Mouse (Mus musculus): ENCODE measurements around the gene Fam117b.
A peak's percentile ranks its signal among the peaks of the same experiment; 100 is the strongest.

The Fam117b gene

GRCm38 (mm10) chr1:59913195-59913868 lies 526 bp downstream of the Fam117b start:
- peak; percentile 67 for DNase-seq (ENCODE audit: low spot score)

GRCm38 (mm10) chr1:59913869-59914225 lies 1.0 kb downstream of the Fam117b start:
- no peak for DNase-seq (ENCODE audit: low spot score)

DNA sequence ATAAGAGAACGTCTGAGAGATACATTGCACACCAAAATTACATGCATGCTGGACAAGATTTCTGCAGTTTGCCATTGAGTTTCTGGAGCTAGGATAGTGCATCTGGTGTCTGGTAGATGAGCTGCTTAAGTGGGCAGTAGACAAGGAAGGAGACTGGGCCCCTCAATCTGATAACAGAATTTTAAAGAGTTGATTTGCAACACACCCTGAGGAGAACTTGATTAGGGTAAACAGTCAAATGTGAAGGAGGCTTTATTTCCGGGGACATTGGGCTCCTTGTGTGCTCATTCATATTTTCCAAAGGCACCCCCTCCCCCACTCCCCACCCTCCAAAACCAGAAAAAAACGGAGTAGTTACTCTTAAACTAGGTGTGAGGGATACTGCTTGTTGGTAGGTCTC lies 2.0 kb downstream of the Fam117b start:
- DNase-seq (ENCODE audit: low spot score), result no peak

DNA sequence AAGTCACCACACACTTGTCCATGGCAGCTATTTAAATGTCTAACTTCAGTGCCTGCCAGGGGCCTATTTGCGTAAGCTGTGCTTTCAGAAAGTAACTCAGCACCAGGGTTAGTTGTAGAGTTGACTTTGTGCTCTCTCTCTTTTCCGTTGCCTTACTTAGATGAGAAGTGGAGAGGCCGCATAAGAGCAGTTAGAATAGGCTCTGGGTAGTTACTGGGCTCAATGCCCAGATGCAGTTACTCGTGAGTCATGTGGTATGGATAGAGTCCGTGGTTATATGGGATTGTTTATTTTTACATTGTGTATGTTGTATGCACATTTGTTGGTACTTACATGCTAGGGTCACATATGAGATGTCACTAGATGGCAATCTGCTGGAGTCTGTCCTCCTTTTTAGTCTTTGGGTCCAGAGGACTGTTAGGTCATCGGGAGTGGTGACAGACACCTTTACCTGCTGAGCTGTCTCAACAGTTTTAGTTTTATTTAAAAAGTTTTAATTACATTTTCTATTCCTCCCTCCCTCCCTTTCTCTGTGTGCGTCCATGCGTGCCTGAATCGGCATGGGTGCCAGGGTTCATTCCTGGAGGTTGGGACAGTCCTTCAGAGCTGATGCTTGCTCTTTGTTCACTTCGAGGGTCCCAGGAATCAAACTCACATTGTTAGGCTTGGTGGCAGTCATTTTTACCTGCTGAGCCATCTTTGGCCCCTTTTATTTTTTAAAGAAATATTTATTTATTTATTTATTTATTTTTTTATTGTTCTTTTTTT lies 3.2 kb downstream of the Fam117b start:
- no peak for DNase-seq (ENCODE audit: low spot score)

GRCm38 (mm10) chr1:59917401-59917800 lies 4.6 kb downstream of the Fam117b start:
- no peak for DNase-seq (ENCODE audit: low spot score)

GRCm38 (mm10) chr1:59918075-59918474 lies 5.3 kb downstream of the Fam117b start:
- DNase-seq (ENCODE audit: low spot score), result no peak

DNA sequence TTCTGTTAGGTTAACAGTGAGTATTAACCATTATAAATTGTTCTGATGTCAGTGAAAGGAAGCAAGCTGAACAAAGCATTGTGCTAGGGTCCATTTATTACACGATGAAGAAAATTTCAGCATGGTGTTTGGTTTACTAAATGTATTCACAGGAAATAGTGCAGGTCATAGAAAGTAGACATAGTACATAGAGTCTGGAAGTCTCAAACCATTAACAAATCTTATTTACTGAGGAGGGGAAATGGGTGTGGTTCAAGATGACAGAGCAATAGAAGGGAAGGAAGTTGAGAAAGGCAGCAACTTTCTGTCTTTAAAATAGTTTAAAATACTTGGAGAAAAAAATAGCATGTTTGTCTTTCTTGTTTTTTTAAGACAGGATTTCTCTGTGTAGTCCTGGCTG lies 10.4 kb downstream of the Fam117b start:
- DNase-seq (ENCODE audit: low spot score), result no peak

- DNase-seq (ENCODE audit: low spot score), result no peak
Observed at GRCm38 (mm10) chr1:59923673-59924072, 10.9 kb downstream of the Fam117b start.

DNA sequence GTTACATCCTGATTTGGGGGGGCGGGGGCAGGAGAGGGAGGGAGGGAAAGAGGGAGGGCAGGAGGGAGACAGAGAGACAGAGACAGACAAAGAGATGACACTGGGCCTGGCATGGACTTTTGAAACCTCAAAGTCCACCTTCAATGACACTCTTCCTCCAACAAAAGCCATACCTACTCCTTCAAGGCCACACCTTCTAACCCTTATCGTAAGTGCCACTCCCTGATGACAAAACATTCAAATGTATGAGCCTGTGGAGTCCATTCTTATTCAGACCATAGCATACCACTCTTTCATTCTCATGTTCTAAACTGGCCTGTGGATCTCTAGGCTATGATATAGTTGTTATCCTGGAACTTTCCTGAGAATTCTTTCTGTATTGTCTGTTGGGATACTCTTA lies 11.6 kb downstream of the Fam117b start:
- no peak for DNase-seq (ENCODE audit: low spot score)

DNA sequence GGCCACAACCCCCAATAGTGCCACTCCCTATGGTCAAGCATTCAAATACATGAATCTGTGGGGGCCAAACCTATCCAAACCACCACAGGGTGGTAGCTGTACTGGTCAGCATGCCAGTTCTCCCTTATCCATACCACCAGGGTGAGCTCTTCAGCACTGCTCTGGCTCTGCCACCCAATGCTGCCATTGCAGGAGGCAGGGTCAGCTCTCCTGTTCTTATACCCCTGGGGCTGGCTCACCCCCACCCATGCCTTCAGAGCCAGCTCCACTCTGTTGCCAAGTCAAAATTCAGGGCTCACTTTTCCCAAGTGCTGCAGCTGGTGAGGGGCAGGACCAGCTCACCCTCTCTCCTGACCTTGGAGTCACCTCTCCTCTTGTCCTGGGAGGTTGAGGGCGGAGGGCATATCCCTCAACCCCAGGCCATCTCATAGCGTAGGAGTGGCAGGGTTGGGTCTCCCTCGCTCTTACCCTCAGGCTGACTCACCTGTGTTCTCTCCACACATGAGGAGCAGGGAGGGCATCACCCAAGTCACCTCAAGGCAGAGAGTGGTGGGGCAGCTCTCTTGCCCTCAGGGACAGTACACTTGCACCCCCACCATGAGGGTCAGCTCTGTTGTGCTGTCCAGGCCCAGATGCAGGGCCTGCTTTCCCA lies 13.3 kb downstream of the Fam117b start:
- no peak for DNase-seq (ENCODE audit: low spot score)

GRCm38 (mm10) chr1:59927131-59927680 lies 14.4 kb downstream of the Fam117b start:
- no peak for DNase-seq (ENCODE audit: low spot score)

GRCm38 (mm10) chr1:59930926-59931325 lies 18.1 kb downstream of the Fam117b start:
- no peak for DNase-seq (ENCODE audit: low spot score)

- DNase-seq (ENCODE audit: low spot score), result no peak
Observed at GRCm38 (mm10) chr1:59932991-59933390, 20.2 kb downstream of the Fam117b start.

DNA sequence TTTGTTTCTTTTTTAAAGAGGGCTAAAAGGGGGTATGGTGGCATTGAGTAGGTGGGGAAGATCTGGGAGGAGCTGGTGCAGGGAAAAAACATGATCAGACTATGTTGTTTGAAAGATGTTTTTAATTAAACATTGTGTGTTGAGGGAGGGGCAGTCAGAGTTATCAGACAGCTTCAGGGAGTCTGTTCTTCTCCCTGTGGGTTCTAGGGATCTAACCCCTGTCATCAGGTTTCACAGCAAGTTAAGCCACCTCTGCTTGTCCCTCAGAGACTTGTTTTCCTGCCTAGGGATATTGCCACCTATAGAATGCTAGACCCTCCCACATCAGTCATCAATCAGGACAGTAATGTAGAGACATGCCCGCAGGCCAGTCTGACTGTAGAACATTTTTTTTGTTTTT lies 28.3 kb downstream of the Fam117b start:
- no peak for DNase-seq (ENCODE audit: low spot score)

DNA sequence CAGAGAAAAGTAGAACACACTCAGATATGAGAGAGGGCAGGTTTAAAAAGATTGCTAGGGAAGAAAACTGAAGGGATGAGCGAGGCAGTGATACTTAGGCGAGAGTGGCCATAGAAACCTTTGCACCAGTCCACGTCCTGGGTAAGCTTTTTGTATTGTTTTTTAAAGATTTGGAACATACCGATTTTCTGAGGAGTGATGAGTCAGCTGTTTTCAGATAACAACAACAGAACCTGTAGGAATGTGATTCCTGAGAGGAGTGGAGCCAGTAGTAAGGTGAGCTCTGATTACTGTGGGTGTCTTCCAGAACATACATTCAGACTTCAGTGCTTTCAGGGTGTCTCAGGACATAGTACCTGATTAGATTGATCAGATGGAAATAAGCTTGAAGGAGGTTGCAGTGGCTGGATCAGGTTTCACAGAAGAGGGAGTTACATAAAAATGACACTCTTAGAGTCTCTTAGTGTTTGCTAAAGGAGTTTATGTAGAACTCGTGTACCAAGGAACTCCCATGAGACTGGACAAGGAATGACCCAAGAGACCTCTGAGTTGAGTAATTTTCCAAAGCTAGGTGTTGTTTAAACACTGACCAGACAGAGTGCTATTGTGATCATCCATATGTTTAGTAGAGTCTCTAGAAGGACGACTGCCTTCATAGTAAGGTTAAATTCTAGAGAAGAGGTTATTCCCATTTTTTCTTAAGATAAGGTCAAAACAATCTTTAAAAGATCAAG lies 29.4 kb downstream of the Fam117b start:
- DNase-seq (ENCODE audit: low spot score), result peak; percentile 40

- DNase-seq (ENCODE audit: low spot score), result peak; percentile 5
Observed at GRCm38 (mm10) chr1:59943825-59944224, 31.0 kb downstream of the Fam117b start.

DNA sequence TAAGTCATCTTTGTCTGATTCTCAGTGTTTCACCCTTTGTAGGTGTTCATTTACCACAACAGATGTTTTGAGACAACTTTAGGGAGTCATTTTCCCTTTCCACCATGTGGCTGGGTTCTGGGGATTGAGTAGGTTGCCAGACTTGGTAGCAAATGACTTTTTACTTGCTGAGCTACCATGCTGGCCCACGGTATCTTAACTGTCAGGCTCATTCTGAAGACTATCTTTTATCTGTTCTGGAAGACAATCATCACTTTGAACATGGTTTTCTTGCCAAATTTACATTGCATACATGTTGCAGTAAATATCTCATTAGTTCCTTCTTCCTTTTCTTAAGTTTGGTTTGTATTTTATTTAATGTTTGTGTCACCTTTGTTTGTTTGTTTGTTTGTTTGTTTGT lies 33.2 kb downstream of the Fam117b start:
- DNase-seq (ENCODE audit: low spot score), result no peak

DNA sequence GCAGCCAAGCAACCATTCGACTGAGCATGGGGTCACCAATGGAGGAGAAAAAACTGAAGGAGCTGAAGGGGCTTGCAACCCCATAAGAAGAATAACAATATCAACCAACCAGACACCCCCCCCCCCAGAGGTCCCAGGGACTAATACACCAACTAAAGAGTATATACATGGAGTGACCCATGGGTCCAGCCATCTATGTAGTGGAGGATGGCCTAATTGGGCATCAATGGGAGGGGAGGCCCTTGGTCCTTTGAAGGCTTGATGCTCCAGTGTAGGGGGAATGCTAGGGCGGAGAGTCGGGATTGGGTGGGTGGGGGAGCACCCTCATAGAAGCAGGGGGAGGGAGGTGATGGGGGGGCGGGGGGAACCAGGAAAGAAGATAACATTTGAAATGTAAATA lies 34.7 kb downstream of the Fam117b start:
- no peak for DNase-seq (ENCODE audit: low spot score)

DNA sequence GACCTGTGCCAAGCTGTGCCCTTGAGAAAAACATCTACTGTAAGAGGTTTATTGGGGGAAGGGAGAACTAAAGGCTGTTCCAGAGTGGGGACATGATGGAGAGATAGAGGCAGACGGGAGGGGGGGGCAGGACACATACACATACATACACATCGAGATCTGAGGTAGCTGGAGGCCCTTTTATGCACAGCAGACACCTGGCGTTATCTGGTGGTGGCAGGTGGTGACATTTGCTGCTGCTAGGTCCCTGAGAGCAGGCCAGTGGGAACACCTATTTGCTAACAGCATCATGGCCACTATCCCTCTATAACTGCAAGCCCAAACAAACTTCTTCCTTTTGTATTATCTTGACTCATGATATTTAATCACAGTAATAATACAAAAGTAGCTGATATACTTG lies 44.4 kb downstream of the Fam117b start:
- no peak for DNase-seq (ENCODE audit: low spot score)

- DNase-seq (ENCODE audit: low spot score), result no peak
Observed at GRCm38 (mm10) chr1:59959941-59960340, 47.1 kb downstream of the Fam117b start.

- DNase-seq (ENCODE audit: low spot score), result no peak
Observed at GRCm38 (mm10) chr1:59966171-59966785, 53.5 kb downstream of the Fam117b start.

DNA sequence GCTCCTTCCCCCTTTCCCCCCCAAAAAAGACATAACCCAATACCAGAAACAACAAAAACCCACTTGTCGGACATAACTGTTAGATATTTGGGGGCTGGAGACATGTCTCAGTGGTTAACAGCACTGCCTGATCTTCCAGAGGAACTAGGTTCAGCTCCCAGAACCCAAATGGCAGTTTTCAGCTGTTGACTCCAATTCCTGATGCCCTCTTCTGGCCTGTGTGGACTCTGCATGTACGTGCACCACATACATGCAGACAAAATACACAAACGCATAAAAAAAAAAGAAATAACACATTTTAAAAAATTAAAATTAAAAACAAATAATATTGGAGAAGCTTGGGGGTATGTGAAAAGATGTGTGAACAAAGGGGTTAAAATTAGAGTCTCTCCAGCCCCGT lies 54.5 kb downstream of the Fam117b start:
- DNase-seq (ENCODE audit: low spot score), result no peak

Measured in yolk sac, embryonic 10.5 days (tissue).